Mouse (Mus musculus) liver, postnatal 0 days (tissue): ENCODE results near the gene Mettl17.

Source experiments
- CTCF ChIP-seq: sonication (generic); IDR thresholded peaks from 2 replicates; pipeline ENCODE4 v1.5.1; 2016; ENCODE audit warnings: antibody characterized with exemption, low read depth
- EP300 ChIP-seq: IDR thresholded peaks from 2 replicates; pipeline ENCODE4 v1.6.1; 2016; ENCODE audit warnings: antibody characterized with exemption, low read depth, mild to moderate bottlenecking

- TF ChIP-seq CTCF: no peak
- TF ChIP-seq EP300: no peak
Measured at GRCm38 (mm10) chr14:51911301-51911700, 26.7 kb downstream of the Mettl17 start.
